Mouse (Mus musculus) left cerebral cortex, adult 2 months (tissue): ENCODE measurements around the gene Dalrd3. TPM values are rescaled to one million over a fixed set of nuclear protein-coding genes. Genes with fewer than 3 reads are reported as not detected.

Source experiments
- DNase-seq, 2 experiments: peaks; one replicate each; pipeline ENCODE4 v3.0.0; 2021 to 2022; ENCODE audit warnings: low spot score in 2 of 2, mixed read lengths in 1 of 2; ENCODE audit errors: extremely low spot score in 1 of 2
- H3K27ac ChIP-seq: fragments of 200-600 bp; 2 replicates; pipeline ENCODE4 v1.8.1; 2022
- H3K4me3 ChIP-seq: fragments of 200-600 bp; 2 replicates; pipeline ENCODE4 v1.8.1; 2022
- CTCF ChIP-seq: fragments of 200-600 bp; IDR thresholded peaks from 2 replicates; pipeline ENCODE4 v1.8.1; 2022; ENCODE audit warnings: antibody characterized with exemption, mild to moderate bottlenecking, moderate library complexity
- intact Hi-C: fragments of 180-260 bp; cut with DNase I; formaldehyde crosslinking; loops from one replicate; pipeline ENCODE4 v1.15.1; 2025
- total RNA-seq, 2 experiments: library from RNA; stranded (reverse); gene quantifications; 2 replicates each; pipeline ENCODE4 v1.2.3; 2021

The Dalrd3 gene
- total RNA-seq, 2 experiments from 2014 or later: 93.1 to 94.2 TPM

- no peak overlapping the region for H3K4me3 ChIP-seq
Observed at GRCm38 (mm10) chr9:108575321-108576297, 5.9 kb downstream of the Dalrd3 start.

DNA sequence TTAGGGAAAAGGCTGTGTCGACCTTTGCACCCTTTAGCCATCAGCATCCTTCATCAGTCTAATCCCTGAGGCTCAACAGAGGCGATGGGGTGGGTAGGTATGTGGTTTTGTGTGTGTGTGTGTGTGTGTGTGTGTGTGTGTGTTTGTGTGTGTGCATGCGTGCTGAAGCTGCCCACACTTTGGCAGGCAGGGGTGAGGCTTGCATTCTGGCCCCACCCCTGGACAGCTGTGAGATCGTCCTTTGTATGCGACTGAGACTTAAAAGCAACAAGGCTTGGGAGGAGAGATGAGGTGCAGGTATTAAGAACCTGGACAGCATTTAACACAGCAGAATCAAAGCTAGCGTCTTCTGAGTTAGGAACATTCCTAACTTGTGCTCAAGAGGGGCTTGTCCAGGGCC, 7.3 kb downstream of the Dalrd3 start:
- H3K27ac ChIP-seq: no peak overlapping the region
- intact Hi-C loops: no loop called here
- H3K4me3 ChIP-seq: peak overlapping the region; percentile 63; the same call in 1 of the 2 replicates
- no peak for TF ChIP-seq CTCF
- no peak for DNase-seq

More at GRCm38 (mm10) chr9:108575321-108576297, 5.9 kb downstream of the Dalrd3 start:
- intact Hi-C loops: no loop called here
- DNase-seq: no peak
- no peak overlapping the region for H3K27ac ChIP-seq
- no peak for TF ChIP-seq CTCF

- Histone ChIP-seq H3K27ac (peak overlapping the region; percentile 92), H3K4me3 (peak overlapping the region; percentile 63)
- DNase-seq: no peak
- intact Hi-C loops: loop anchor here (1.0 kb wide), 1 partner anchor 19 kb away; the partner anchor contains the start of gene P4htm
- TF ChIP-seq CTCF: no peak
Observed at GRCm38 (mm10) chr9:108577934-108578544, 8.4 kb downstream of the Dalrd3 start.

DNA sequence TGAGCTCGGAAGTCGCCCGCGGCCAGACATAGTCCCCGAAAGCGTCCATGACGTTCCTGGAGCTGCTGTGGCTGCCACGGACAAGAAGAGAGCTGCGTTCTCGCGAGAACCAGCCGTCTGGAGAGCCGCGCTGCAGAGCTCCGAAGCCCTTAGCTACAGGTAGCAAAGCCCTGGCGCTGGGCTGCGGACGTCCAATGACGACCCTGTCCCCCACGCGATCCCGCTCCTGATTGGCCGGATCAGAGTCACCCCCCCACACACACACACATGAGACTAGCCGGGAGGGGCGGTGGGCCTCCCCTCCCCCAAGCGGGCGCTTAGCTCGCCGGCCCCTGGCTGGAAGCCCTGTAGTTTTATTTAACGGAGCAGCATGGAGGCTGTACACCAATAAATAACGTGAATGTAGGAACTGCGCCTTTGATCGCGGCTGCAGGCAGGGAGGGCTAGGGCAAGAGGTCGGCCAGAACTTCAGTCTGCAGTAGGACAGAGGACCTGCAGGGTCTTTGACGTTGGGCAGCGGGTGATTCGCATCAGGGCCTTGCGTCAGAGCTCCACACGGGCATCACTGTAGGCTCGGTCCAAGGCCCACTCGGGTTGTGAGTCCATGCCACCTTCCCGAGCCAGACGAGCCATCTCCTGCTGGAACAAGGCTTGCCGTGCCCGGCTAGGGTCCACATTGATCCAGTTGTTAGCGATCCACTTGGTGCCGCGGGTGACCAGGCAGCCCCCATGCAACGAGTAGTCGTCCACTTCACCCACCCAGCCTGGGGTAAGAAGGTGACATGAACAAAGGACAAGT, 9.1 kb downstream of the Dalrd3 start, which contains the start of gene Wdr6:
TSS of gene Wdr6 (minus strand) at position 195 of the 799 bp plus-strand sequence.
- intact Hi-C loops: loop anchor here (1.0 kb wide), 1 partner anchor 19 kb away; the partner anchor contains the start of gene P4htm
- peak within 1 kb of the TSS; percentile 92 for H3K27ac ChIP-seq
- DNase-seq: peak; percentile 82 to 89
- H3K4me3 ChIP-seq: peak within 1 kb of the TSS; percentile 63
- TF ChIP-seq CTCF: no peak; the same call in 1 of the 2 replicates

GRCm38 (mm10) chr9:108579344-108579690, 9.6 kb downstream of the Dalrd3 start:
- peak overlapping the region; percentile 92 for H3K27ac ChIP-seq
- H3K4me3 ChIP-seq: no peak overlapping the region
- no peak for TF ChIP-seq CTCF
- DNase-seq: no peak
- intact Hi-C loops: no loop called here

DNA sequence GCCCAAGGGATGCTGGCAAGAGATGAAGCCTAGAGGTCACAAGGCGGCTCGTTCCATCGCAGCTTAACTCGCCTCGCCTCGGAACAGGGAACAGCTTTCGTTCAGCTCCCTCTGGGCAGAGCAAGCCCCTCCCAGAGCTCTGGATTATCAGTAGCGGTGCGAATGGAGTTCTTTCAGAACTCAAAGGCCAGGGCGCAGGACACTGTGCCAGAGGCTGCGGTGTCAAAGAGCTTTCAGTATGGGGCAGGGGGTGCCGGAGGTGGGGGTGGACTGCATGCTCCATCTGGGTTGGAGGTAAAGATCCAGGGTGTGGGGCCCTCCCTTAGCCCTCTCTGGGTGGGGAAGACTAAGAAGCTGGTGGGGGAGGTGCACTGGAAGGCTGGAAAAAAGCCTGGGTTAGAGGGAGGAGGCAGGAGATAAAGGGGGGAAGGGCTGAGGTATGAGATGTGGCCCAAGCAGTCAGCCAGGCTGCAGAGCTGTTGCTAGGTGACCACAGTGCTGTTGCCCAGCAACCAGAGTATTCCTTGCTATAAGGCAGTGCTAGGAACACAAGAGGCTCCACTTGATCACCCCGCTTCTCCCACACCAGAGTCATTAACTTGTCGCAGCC, 18.0 kb downstream of the Dalrd3 start:
- H3K4me3 ChIP-seq: 0 out of 2 replicates have a peak overlapping the region, but pooled peaks have one; percentile 13
- H3K27ac ChIP-seq: peak overlapping the region; percentile 92
- peak; percentile 79 to 83 for DNase-seq
- intact Hi-C loops: no loop called here
- no peak for TF ChIP-seq CTCF

GRCm38 (mm10) chr9:108589229-108589628, 19.5 kb downstream of the Dalrd3 start:
- no peak for DNase-seq
- intact Hi-C loops: no loop called here
- Histone ChIP-seq H3K27ac (peak overlapping the region; percentile 92; the same call in 1 of the 2 replicates), H3K4me3 (no peak overlapping the region)
- TF ChIP-seq CTCF: no peak

- no peak for DNase-seq
- no peak for TF ChIP-seq CTCF
- Histone ChIP-seq H3K4me3 (no peak overlapping the region), H3K27ac (no peak overlapping the region)
- intact Hi-C loops: no loop called here
Observed at GRCm38 (mm10) chr9:108591462-108591861, 21.8 kb downstream of the Dalrd3 start.

GRCm38 (mm10) chr9:108594354-108594753, 24.7 kb downstream of the Dalrd3 start:
- intact Hi-C loops: no loop called here
- H3K27ac ChIP-seq: no peak overlapping the region
- no peak for DNase-seq
- no peak overlapping the region for H3K4me3 ChIP-seq
- no peak for TF ChIP-seq CTCF

DNA sequence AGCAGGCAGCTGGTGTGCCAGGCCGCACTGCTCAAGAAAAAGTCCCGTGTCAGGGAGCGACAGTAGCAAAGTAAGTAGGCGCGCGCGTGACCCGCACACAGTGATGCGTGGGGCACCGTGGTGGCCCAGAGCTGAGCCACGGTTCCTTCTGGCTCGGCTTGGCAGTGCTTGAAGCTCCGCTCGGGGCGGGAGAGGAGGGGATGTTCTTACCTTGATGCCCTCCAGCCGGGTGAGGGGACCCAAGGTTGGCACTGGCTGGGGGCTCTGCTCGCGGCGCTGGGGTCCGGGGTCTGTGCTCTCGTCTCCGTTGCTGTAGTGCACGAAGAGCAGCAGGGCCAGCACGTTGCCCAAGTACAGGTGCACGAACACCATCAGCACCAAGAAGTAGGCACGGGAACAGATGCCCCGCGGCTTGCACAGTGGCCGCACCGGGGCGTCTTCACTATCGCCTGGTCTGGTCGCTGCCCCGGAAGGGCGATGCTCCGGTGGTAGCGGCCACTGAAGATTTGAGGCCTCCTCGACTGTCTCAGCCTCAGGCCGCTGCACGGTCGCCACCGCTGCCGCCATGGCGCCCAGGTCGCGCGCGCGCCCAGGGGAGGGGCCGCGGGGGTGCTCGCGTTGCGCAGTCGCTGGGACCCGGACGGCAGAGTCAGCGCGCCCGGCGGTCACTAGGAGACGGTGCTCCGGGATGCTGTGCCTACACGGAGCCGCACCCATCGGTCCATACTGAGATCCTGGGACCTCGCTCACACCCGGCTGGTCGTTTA, 27.5 kb downstream of the Dalrd3 start, which contains the start of gene P4htm:
TSS of gene P4htm (minus strand) at position 670 of the 767 bp plus-strand sequence.
- Histone ChIP-seq H3K27ac (peak within 1 kb of the TSS; percentile 95), H3K4me3 (peak within 1 kb of the TSS; percentile 87)
- peak; percentile 81 to 82 for DNase-seq
- peak; percentile 33 for TF ChIP-seq CTCF
- intact Hi-C loops: loop anchor here (1.0 kb wide), 1 partner anchor 19 kb away; the partner anchor contains the start of gene Wdr6
